Mouse (Mus musculus) macrophage (primary cell): Measurements from ENCODE around the gene Ppia. TPM values are rescaled to one million over a fixed set of nuclear protein-coding genes. Genes with fewer than 3 reads are reported as not detected.
"Not testable (repeated sequence)": the region's sequence is repeated elsewhere in the genome, so short reads cannot be mapped to it uniquely, and the experiment has no call there.

Source experiments
- H3K27ac ChIP-seq: fragments of 350-480 bp; formaldehyde crosslinking; 2 replicates; pipeline ENCODE4 v1.9.0; 2021
- H3K36me3 ChIP-seq: fragments of 350-480 bp; formaldehyde crosslinking; 2 replicates; pipeline ENCODE4 v1.9.0; 2021; ENCODE audit errors: inconsistent target
- H3K4me3 ChIP-seq: fragments of 350-480 bp; formaldehyde crosslinking; 2 replicates; pipeline ENCODE4 v1.9.0; 2021; ENCODE audit errors: inconsistent target
- H3K79me2 ChIP-seq: fragments of 350-480 bp; formaldehyde crosslinking; 2 replicates; pipeline ENCODE4 v1.9.0; 2021; ENCODE audit errors: inconsistent target
- WGBS: methylation state at CpG from one replicate; pipeline ENCODE4 v1.1.7; 2026; ENCODE audit warnings: inconsistent platforms; ENCODE audit not compliant: missing documents; 5-methylcytosine and 5-hydroxymethylcytosine counted together
- polyA plus RNA-seq: library from polyadenylated mRNA; stranded (reverse); fragments of 250-400 nt; gene quantifications from 3 replicates; pipeline ENCODE4 v1.2.4, GENCODE M21; 2018; ENCODE audit warnings: inconsistent platforms

Ppia gene
- polyA plus RNA-seq, 1 experiment from 2014 or later, result 1,329 TPM

DNA sequence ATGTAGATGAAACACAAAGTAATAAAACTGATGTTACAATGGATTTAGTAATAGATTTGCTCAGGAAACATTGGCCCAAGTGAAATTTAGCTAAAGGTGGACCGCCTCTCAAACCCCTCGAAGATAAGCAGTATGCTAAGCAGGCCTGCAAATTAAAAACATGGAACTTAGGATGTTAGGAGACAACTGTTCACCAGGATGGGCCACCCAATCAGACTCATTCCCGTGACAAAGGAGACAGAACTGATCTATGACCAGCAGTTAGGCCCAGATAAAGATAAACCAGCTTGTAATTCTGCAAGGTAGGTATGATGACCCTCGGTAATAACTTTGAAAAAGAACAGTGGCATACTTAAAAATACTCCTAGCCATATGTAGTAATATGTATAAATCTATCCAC is 27.9 kb downstream of the Ppia start:
- Histone ChIP-seq H3K4me3 (peak overlapping the region; percentile 73), H3K79me2 (peaks cover 57% of the 10 kb centered on the region), H3K36me3 (no peaks in the 10 kb centered on the region), H3K27ac (peak overlapping the region; percentile 57)
- 51% methylated on average over 4 of the region's 4 CpGs for WGBS

DNA sequence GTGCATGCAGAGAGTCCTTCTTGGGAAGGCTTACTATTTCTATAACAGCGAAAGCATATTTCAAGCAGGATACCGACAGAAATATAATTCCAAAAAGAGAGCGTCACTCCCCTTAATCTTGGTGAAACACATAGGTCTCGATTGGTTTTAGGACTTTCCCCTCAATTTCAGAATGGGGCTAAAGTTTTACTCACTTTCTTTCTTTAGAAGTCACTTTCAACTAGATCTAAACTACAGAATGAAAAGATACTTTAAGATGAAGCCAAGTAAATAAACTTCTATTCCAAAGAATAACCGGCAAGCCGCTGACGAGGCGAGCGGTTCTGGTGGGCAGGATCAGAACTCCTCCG is 28.5 kb downstream of the Ppia start:
- no peaks in the 10 kb centered on the region for H3K36me3 ChIP-seq
- H3K27ac ChIP-seq, result peak overlapping the region; percentile 57
- peaks cover 51% of the 10 kb centered on the region for H3K79me2 ChIP-seq
- peak overlapping the region; percentile 73 for H3K4me3 ChIP-seq
- 0% methylated on average over 10 of the region's 10 CpGs for WGBS

DNA sequence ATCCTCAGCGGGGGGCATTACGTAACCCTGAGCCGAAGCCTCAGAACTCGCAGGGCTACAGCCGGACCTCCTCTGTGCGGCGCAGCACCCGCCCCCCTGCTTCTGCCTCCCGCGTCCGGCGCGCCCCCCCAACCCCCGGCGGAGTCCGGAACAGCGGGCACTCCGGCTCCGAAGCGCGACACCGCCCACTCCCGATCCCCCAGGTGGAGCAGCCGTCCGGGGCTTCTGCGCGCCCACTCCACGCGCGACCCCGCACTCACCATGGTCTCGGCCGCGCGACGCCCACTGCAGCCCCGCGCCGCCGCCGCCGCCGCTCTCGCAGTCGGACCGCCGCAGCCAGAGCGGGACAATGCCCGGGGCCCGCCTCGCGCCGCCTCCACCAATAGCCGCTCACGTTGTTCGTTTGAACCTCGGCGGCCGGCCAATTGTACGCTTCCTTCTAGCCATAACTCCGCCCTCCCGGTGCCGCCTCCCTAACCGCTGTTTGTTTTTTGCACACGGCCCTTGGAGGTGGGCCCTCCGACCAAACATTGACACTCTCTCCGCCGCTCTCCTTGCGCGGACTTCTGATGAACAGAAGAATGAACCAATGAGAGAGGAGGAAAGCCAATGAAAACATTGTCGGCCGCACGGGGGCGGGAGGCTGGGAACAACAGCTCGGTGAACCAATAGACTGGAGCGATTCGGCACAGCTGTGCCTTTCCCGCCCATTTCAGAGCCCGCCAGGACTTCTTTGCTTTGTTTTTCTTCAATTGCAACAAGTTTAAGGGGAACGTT is 29.0 kb downstream of the Ppia start, which contains the start of gene H2afv:
H2afv (minus strand) TSS at position 367 of the 777 bp plus-strand sequence.
- Histone ChIP-seq H3K27ac (peak within 1 kb of the TSS; percentile 57), H3K36me3 (no peaks in the 10 kb centered on the region), H3K4me3 (peak within 1 kb of the TSS; percentile 73), H3K79me2 (peaks cover 45% of the 10 kb centered on the region)
- under 1% methylated on average over 77 of the region's 80 CpGs for WGBS

DNA sequence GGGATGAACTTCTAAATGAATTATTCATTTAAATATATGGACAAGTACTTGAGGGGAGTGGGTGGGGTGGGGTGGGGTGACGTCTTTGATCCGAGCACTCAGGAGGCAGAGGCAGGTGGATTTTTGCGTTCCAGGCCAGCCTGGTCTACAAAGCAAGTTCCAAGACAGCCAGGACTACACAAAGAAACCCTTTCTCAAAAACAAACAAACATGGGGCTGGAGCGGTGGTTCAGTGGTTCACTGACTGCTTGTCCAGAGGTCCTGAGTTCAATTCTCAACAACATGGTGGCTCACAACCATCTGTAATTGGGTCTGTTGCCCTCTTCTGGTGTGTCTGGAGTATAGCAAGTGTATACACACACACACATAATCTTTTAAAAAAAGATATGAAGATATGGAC is 30.2 kb downstream of the Ppia start:
- H3K4me3 ChIP-seq, result no peak overlapping the region
- no peak overlapping the region for H3K27ac ChIP-seq
- 86% methylated on average over 4 of the region's 4 CpGs for WGBS
- H3K36me3 ChIP-seq, result no peaks in the 10 kb centered on the region
- H3K79me2 ChIP-seq, result peaks cover 33% of the 10 kb centered on the region

DNA sequence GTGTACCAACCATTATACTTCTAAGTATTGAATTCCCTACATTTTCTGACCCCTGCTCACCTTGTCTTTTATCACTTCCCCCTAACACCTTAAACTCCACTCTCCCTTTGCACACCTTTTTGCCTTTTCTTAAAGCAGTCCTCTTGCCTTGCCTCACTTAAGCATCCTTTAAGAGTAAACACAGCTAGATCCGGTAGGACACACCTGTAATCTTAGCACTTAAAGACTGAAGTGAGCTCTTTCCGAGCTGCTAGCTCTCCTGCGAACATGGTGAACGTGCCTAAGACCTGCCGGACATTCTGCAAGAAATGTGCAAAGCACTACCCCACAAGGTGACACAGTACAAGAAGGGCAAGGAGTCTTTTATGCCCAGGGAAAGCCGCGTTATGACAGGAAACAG is 30.7 kb downstream of the Ppia start:
- WGBS, result 90% methylated on average over 7 of the region's 7 CpGs
- H3K27ac ChIP-seq, result no peak overlapping the region
- H3K36me3 ChIP-seq, result no peaks in the 10 kb centered on the region
- no peak overlapping the region for H3K4me3 ChIP-seq
- peaks cover 28% of the 10 kb centered on the region for H3K79me2 ChIP-seq

DNA sequence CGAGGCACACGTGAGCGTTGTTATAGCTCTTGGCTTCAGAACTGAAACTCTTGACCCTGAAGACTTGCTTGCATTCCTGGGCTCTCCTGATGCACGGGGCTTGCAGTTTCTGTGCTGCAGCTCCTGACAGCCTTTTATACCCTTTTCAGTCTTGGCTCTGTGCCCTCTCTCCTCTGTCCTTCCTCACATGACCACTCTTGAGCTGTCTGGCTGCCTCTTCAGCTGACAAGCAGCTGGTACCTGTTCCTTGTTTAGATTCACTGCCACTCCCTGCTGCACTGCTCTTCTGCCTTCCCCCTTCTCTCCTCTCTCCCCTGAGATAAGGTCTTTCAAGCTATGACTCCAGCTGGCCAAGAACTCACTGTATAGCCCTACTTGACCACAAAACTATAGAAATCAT is 32.2 kb downstream of the Ppia start:
- 89% methylated on average over 3 of the region's 4 CpGs for WGBS
- peaks cover 13% of the 10 kb centered on the region for H3K79me2 ChIP-seq

DNA sequence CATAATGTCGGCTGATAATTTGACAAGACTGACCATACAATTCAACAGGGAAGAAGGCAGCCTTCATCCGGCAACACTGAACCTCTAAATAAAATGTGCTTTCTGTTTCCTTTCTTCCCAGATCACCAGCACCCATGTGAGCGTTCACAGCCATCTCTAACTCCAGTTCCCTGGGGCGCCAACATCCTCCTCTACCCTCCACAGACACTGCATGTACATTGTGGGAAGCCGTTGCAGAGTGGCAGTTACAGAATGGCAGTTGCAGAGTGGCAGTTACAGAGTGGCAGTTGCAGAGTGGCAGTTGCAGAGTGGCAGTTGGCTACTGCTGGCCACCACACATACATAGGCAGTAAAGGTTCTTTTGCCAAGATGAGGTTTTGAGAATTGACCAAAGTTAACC is 32.9 kb downstream of the Ppia start:
- H3K79me2 ChIP-seq, H3K27ac ChIP-seq, H3K36me3 ChIP-seq, H3K4me3 ChIP-seq: not testable (repeated sequence)
- WGBS, result 93% methylated on average over 5 of the region's 5 CpGs

More for the DNA sequence above, 32.2 kb downstream of the Ppia start:
- Histone ChIP-seq H3K4me3 (no peak overlapping the region), H3K36me3 (no peaks in the 10 kb centered on the region), H3K27ac (no peak overlapping the region)

DNA sequence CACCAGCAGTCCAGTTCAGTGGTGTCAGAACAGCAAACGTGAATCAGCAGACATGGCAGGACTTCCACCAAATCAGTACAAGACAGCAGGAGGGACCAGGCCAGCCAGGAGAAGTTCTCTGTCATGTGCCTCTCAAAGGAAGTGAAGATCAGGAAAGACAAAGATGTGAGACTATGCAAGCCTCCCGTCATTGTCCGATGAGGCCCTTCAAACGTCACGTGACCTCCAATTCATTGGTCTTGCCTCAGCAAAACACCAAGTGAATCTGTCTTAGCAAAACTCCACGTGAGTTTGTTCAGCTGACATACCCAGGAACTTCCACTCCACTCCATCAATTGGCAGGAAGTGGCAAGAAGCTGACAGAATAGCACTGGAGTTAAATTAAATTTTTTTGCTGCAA is 40.8 kb downstream of the Ppia start:
- Histone ChIP-seq H3K27ac (peak overlapping the region; percentile 73), H3K79me2 (no peaks in the 10 kb centered on the region), H3K36me3 (no peaks in the 10 kb centered on the region), H3K4me3 (no peak overlapping the region)
- WGBS, result 44% methylated on average over 6 of the region's 6 CpGs

GRCm38 (mm10) chr11:6463159-6463837 is 48.1 kb downstream of the Ppia start:
- H3K27ac ChIP-seq, result peak overlapping the region; percentile 59

GRCm38 (mm10) chr11:6465122-6465521 is 49.9 kb downstream of the Ppia start:
- Histone ChIP-seq H3K36me3 (no peaks in the 10 kb centered on the region), H3K79me2 (peaks cover 38% of the 10 kb centered on the region), H3K4me3 (no peak overlapping the region), H3K27ac (no peak overlapping the region)
- 21% methylated on average over 4 of the region's 4 CpGs for WGBS

More at GRCm38 (mm10) chr11:6463159-6463837, 48.1 kb downstream of the Ppia start:
- peaks cover 20% of the 10 kb centered on the region for H3K79me2 ChIP-seq
- no peak overlapping the region for H3K4me3 ChIP-seq
- 86% methylated on average over 4 of the region's 6 CpGs for WGBS
- no peaks in the 10 kb centered on the region for H3K36me3 ChIP-seq

- Histone ChIP-seq H3K79me2 (peaks cover 72% of the 10 kb centered on the region), H3K36me3 (no peaks in the 10 kb centered on the region), H3K27ac (no peak overlapping the region), H3K4me3 (no peak overlapping the region)
- WGBS, result 45% methylated on average over 2 of the region's 2 CpGs
Observed at GRCm38 (mm10) chr11:6468541-6468940, 53.3 kb downstream of the Ppia start.

Other genes starting within 250 kb of the Ppia start
- gene A730071L15Rik, start 215.4 kb upstream of the Ppia start, polyA plus RNA-seq, result not detected in 3 replicates
- gene Nudcd3, start 215.0 kb upstream of the Ppia start, polyA plus RNA-seq, result 26.1 to 35.2 TPM (median 27.7 TPM) in 3 replicates
- gene Npc1l1, start 185.3 kb upstream of the Ppia start, polyA plus RNA-seq, result 0.03 TPM in 1 of 3 replicates, not detected in the others
- 13.2 to 43.0 TPM (median 17.6 TPM) in 3 replicates for gene Ddx56, start 147.7 kb upstream of the Ppia start, polyA plus RNA-seq
- gene Tmed4, start 140.6 kb upstream of the Ppia start, polyA plus RNA-seq, result 45.3 to 56.5 TPM (median 55.9 TPM) in 3 replicates
- gene Ogdh, start 123.8 kb upstream of the Ppia start, polyA plus RNA-seq, result 73.2 to 90.4 TPM (median 78.8 TPM) in 3 replicates
- 38.6 to 57.7 TPM (median 48.1 TPM) in 3 replicates for gene Zmiz2, start 26.4 kb upstream of the Ppia start, polyA plus RNA-seq
- 15.4 to 35.4 TPM (median 22.4 TPM) in 3 replicates for gene H2afv, start 29.0 kb downstream of the Ppia start, polyA plus RNA-seq
- 23.4 to 30.1 TPM (median 28.8 TPM) in 3 replicates for gene Purb, start 60.5 kb downstream of the Ppia start, polyA plus RNA-seq
- gene Myo1g, start 105.5 kb downstream of the Ppia start, polyA plus RNA-seq, result 54.3 to 64.8 TPM (median 54.5 TPM) in 3 replicates
- gene Ccm2, start 131.4 kb downstream of the Ppia start, polyA plus RNA-seq, result 52.8 to 75.3 TPM (median 58.4 TPM) in 3 replicates
- not detected in 3 replicates for gene Nacad, start 190.6 kb downstream of the Ppia start, polyA plus RNA-seq
- 15.0 to 37.3 TPM (median 19.2 TPM) in 3 replicates for gene Tbrg4, start 210.6 kb downstream of the Ppia start, polyA plus RNA-seq
- not detected in 3 replicates for gene Wap, start 223.2 kb downstream of the Ppia start, polyA plus RNA-seq
- gene Ramp3, start 243.1 kb downstream of the Ppia start, polyA plus RNA-seq, result 0.11 TPM in 1 of 3 replicates, not detected in the others